Mouse (Mus musculus) left cerebral cortex, postnatal 36 days (tissue): ENCODE results near the gene Luzp2. TPM values are rescaled to one million over a fixed set of nuclear protein-coding genes. Genes with fewer than 3 reads are reported as not detected.
"Not testable (repeated sequence)": the region's sequence is repeated elsewhere in the genome, so short reads cannot be mapped to it uniquely, and the experiment has no call there.

ENCODE experiments used
- DNase-seq, 2 experiments: peaks; one replicate each; pipeline ENCODE4 v3.0.0; 2021 to 2022; ENCODE audit warnings: low spot score in 2 of 2, mixed read lengths in 1 of 2
- intact Hi-C: fragments of 180-260 bp; cut with DNase I; formaldehyde crosslinking; loops from one replicate; pipeline ENCODE4 v1.15.1; 2025
- total RNA-seq, 2 experiments: library from RNA; stranded (reverse); gene quantifications; 2 replicates each; pipeline ENCODE4 v1.2.3; 2021

Gene Luzp2
- total RNA-seq, 2 experiments from 2014 or later: 88.8 to 101 TPM

- intact Hi-C loops: no loop called here
- DNase-seq: no peak
Measured at GRCm38 (mm10) chr7:54977372-54977771, 142.1 kb downstream of the Luzp2 start.

DNA sequence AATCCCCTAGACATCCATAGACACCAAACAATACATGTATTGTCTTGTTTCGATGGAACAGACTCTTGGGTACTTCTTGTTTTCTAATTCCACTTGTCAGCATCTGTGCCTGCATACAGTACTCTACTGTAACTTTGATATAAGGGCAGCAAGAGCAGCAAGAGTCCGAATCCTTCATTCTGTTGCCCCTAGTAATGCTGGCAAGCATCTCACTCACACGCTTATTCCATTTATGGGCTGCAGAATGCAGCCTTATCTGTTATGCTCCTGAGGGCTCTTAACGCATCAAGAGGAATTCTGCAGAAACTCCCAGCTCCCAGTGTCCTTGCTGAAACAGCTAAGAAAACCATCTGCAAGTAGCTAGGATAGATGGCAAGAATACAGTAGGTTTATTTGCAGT lies 145.3 kb downstream of the Luzp2 start:
- no peak for DNase-seq
- intact Hi-C loops: no loop called here

DNA sequence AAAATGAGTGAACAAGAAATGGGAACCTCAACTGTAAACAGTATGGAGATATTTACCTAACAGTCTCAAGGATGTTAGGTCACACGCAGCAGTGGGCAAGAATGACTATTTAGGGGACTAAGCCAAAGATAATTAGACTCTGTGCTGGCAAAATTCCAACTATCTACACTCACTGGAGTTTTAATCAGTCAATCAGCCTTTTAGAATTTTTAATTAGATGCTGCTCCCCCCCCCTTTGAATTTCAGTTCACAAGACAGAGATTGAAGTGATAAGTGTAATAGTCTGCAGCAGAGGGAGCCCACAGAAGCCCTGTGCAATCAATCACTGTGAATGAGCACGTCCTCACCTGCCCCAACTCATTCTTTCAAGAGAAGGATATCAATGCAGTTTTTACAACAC lies 165.1 kb downstream of the Luzp2 start:
- intact Hi-C loops: no loop called here
- no peak for DNase-seq

GRCm38 (mm10) chr7:55009173-55009771 lies 174.0 kb downstream of the Luzp2 start:
- no peak for DNase-seq
- intact Hi-C loops: no loop called here

GRCm38 (mm10) chr7:55133850-55134249 lies 298.6 kb downstream of the Luzp2 start:
- intact Hi-C loops, DNase-seq: not testable (repeated sequence)

DNA sequence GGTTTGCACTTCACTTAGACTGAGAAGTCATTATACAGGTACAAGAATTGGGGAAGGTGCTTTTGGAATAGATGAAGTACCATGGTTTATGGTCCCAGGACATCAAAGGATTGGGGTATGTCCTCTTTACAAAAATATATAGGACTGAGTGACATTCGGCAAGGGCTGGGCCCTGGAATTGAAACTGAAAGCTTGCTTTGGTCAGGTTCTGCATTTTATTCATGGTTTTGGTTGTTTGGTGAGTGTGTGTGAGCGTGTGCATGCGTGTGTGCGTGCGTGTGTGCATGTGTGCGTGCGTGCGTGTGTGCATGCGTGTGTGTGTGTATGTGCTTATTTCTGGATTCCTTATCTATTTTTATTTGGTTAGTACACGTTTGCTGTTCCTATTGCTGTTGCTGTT lies 353.6 kb downstream of the Luzp2 start:
- intact Hi-C loops: no loop called here
- no peak for DNase-seq

DNA sequence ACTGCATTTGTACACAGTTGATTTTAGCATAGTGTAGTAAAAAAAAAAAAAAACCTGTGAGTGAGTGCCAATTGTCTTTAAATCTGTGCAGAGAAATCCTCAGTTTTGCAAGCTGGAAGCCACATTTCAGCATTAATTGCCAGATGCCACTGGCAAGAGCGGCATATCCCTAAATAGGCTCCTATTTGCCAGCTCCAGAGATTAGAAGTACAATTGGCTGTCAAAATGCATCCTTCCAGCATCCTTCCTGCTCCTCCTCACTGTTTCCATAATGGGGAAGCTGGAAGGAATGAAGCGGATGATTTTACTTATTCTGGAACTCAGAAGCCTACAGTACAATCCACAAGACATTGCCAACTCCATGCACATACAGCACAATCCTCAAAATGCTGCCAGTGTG lies 354.2 kb downstream of the Luzp2 start:
- DNase-seq: peak; percentile 10 to 38
- intact Hi-C loops: no loop called here

DNA sequence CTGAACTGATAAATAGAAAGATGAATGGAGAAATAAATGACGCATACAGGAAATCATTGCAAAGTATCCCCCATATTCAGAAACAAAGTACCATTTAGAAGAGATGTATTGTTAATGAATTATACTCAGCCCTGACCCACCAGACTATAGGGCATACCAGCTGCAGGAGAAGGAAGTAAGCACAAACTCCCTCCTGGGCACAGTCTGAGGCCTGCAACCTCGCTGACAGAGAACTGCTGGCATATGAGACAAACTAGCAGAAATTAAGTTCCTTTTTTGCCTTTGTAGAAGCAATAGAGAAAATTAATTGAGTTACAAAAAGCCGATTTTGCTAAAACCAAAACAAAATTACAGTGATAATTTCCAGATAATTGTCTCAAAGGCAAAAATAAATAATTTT lies 355.4 kb downstream of the Luzp2 start:
- intact Hi-C loops: no loop called here

GRCm38 (mm10) chr7:55198806-55199205 lies 363.5 kb downstream of the Luzp2 start:
- no peak for DNase-seq

More for the DNA sequence above, 355.4 kb downstream of the Luzp2 start:
- no peak for DNase-seq

GRCm38 (mm10) chr7:55222997-55223396 lies 387.7 kb downstream of the Luzp2 start:
- intact Hi-C loops: no loop called here

More at GRCm38 (mm10) chr7:55198806-55199205, 363.5 kb downstream of the Luzp2 start:
- intact Hi-C loops: no loop called here

GRCm38 (mm10) chr7:55229407-55229806 lies 394.1 kb downstream of the Luzp2 start:
- intact Hi-C loops: no loop called here
- DNase-seq: no peak

More at GRCm38 (mm10) chr7:55222997-55223396, 387.7 kb downstream of the Luzp2 start:
- DNase-seq: no peak
